Mouse (Mus musculus): Measurements from ENCODE around the gene Zbtb1.

DNA sequence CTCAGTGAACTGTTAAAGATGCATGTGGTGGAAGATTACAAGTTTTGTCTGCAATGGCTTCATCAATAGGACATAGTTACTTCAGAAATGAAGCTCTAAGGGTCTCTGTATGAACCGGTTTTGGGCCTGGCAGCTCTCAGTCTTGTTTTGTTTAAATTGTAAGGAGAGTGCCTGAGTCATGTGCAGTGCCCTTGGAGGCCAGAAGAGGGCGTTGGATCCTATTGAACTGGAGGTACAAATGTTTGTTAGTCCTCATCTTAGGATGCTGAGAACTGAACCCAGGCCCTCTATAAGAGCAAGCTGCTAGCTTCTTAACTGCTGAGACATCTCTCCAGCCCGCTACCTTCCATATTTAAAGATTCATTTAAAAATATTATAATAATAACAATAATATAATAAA, 31.6 kb downstream of the Zbtb1 start:
- TF ChIP-seq POLR2A (IDR thresholded peaks at IDR 0.05; ENCODE audit: extremely low read depth, insufficient read depth, low read length) (no peak), CTCF (IDR thresholded peaks at IDR 0.05; ENCODE audit: low read depth, low read length) (peak; percentile 37; the same call in 1 of the 2 replicates)

Data from liver, adult 2 months (tissue).